Mouse (Mus musculus): ENCODE results near the gene H2-T23. TPM values are rescaled to one million over a fixed set of nuclear protein-coding genes. Genes with fewer than 3 reads are reported as not detected.
"Not testable (repeated sequence)": the region's sequence is repeated elsewhere in the genome, so short reads cannot be mapped to it uniquely, and the experiment has no call there.

H2-T23 gene
- polyA plus RNA-seq, 1 experiment from 2014 or later: 3.4 TPM

DNA sequence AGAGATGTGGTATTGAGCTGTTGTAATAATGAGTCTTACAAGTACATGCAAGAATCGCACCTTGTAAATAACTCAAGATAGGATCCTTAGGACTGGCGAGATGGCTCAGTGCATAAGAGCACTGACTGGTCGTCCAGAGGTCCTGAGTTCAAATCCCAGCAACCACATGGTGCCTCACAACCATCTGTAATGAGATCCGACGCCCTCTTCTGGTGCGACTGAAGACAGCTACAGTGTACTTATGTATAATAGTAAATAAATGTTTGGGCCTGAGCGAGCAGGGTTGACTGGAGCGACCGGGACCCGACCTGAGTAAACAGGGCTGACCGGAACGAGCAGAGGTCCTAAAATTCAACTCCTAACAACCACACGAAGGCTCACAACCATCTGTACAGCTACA, 3.5 kb upstream of the H2-T23 start:
- not testable (repeated sequence) for H3K4me1 ChIP-seq (replicated peaks; ENCODE audit: control insufficient read depth, insufficient read depth, low read length)
- 89% methylated on average over 13 of the region's 13 CpGs for WGBS

GRCm38 (mm10) chr17:36035010-36035638, 2.5 kb upstream of the H2-T23 start:
- not testable (repeated sequence) for H3K4me1 ChIP-seq (replicated peaks; ENCODE audit: control insufficient read depth, insufficient read depth, low read length); H3K4me2 ChIP-seq (ENCODE audit: low read depth, low read length, severe bottlenecking); H3K27ac ChIP-seq (ENCODE audit: low read depth, low read length); H3K9ac ChIP-seq (ENCODE audit: low read length); H3K36me3 ChIP-seq (ENCODE audit: control insufficient read depth, insufficient read depth, low read length); H3K4me3 ChIP-seq (ENCODE audit: low read depth, low read length); ATAC-seq (replicated peaks; ENCODE audit: low FRiP score); H3K27me3 ChIP-seq (ENCODE audit: control insufficient read depth, insufficient read depth, low read length); DNase-seq (ENCODE audit: low spot score); H3K9me3 ChIP-seq (ENCODE audit: control insufficient read depth, low read length)
- 37% methylated on average over 3 of the region's 3 CpGs for WGBS

More for the DNA sequence above, 3.5 kb upstream of the H2-T23 start:
- H3K4me3 ChIP-seq (ENCODE audit: low read depth, low read length); H3K27me3 ChIP-seq (ENCODE audit: control insufficient read depth, insufficient read depth, low read length); ATAC-seq (replicated peaks; ENCODE audit: low FRiP score); H3K36me3 ChIP-seq (ENCODE audit: control insufficient read depth, insufficient read depth, low read length); H3K27ac ChIP-seq (ENCODE audit: low read depth, low read length); H3K9ac ChIP-seq (ENCODE audit: low read length); DNase-seq (ENCODE audit: low spot score); H3K9me3 ChIP-seq (ENCODE audit: control insufficient read depth, low read length); H3K4me2 ChIP-seq (ENCODE audit: low read depth, low read length, severe bottlenecking): not testable (repeated sequence)

DNA sequence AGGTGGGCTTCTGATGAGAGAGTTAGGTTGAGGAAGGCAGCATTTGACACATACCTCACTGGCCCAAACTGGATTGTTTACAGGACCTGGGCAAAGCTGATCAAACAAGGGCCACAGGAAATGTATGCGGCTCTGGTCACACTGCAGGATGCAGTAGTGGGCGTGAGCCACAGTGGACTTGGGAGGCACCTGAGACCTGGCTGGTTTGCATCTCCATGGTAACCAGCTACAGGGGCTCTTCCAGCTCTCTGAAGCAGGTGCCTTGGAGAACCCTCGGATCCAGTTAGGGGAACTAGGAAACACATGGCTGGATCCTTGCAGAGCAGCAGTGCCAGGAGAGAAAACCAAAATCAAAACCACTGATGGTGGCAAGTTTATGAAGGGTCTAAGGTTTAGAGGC, 1.9 kb upstream of the H2-T23 start:
- not testable (repeated sequence) for H3K27ac ChIP-seq (ENCODE audit: low read depth, low read length); H3K4me3 ChIP-seq (ENCODE audit: low read depth, low read length); H3K9ac ChIP-seq (ENCODE audit: low read length); ATAC-seq (replicated peaks; ENCODE audit: low FRiP score); DNase-seq (ENCODE audit: low spot score); H3K9me3 ChIP-seq (ENCODE audit: control insufficient read depth, low read length); H3K4me1 ChIP-seq (replicated peaks; ENCODE audit: control insufficient read depth, insufficient read depth, low read length); H3K27me3 ChIP-seq (ENCODE audit: control insufficient read depth, insufficient read depth, low read length); H3K4me2 ChIP-seq (ENCODE audit: low read depth, low read length, severe bottlenecking); H3K36me3 ChIP-seq (ENCODE audit: control insufficient read depth, insufficient read depth, low read length)
- WGBS: 72% methylated on average over 3 of the region's 3 CpGs

DNA sequence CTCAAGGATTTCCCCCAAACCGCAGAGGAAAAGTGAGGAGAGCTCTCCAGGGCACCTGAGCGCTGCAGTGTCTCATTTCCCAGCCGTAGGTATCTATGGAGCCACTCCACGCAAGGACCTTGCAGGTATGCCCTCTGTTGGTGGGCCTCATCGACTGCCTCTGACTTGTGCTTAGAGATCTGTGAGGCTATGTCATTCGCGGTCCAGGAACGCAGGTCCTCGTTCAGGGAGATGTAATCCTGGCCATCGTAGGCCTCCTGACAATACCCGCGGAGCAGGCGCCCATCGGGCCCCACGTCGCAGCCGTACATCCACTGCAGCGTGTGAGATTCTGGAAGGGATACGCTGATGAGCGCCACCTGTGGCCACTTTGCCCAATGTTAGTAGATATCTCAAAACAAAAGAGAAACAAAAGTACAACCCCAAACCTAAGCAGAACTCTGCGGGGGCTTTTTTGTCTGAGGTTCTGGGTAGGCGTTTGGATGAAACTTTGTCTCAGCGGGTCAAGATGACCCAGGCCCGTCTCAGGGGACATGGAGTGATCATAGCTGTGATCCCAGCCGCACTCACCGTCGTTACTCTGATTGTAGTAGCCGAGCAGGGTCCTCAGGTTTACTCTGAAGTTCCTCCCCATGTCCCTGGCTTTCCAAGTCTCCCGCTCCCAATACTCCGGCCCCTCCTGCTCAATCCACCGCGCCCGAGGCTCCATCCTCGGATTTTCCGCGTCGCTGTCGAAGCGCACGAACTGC, 898 bp downstream of the H2-T23 start:
- not testable (repeated sequence) for H3K4me1 ChIP-seq (replicated peaks; ENCODE audit: control insufficient read depth, insufficient read depth, low read length); H3K27ac ChIP-seq (ENCODE audit: low read depth, low read length); H3K27me3 ChIP-seq (ENCODE audit: control insufficient read depth, insufficient read depth, low read length); H3K36me3 ChIP-seq (ENCODE audit: control insufficient read depth, insufficient read depth, low read length); H3K9me3 ChIP-seq (ENCODE audit: control insufficient read depth, low read length)
- H3K4me2 ChIP-seq (ENCODE audit: low read depth, low read length, severe bottlenecking): peak overlapping the region; percentile 60
- H3K9ac ChIP-seq (ENCODE audit: low read length): peak overlapping the region; percentile 66
- peak; percentile 65 for ATAC-seq (replicated peaks; ENCODE audit: low FRiP score)
- DNase-seq (ENCODE audit: low spot score): peak; percentile 62
- under 1% methylated on average over 37 of the region's 40 CpGs for WGBS
- H3K4me3 ChIP-seq (ENCODE audit: low read depth, low read length): peak overlapping the region; percentile 38

DNA sequence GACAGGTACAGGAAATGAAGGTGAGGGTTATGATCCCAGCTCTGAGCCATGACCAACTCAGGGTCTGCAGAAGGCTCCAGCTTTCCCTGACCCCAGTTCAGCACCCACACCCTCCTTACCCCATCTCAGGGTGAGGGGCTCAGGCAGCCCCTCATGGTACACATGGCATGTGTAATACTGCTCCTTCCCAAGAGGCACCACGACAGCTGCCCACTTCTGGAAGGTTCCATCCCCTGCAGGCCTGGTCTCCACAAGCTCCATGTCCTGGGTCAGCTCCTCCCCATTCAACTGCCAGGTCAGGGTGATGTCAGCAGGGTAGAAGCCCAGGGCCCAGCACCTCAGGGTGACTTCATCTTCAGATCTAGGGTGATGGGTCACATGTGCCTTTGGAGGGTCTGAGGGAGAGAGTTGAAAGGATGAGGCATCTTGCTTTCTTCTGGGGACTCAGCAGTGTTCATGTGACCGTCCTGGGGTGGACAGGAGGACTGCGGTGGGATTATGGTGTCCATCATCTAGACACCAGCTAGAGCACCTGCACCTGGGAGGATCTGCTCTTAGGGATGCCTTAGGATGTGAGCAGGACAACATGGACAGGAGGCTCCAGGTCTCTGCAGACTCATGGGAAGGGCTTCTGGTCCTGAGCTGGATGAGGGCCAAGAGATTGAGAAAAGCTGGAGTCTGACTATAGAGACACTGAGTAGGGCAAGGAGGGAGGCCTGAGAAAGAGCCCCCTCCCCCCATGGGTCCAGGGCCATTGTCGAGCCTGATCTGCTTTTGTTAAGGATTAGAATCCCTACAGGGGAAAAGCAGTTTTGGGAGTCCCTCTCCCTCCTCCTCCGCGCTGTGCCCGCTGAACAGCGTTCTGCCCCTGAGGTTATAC, 1.7 kb downstream of the H2-T23 start:
- H3K9me3 ChIP-seq (ENCODE audit: control insufficient read depth, low read length); DNase-seq (ENCODE audit: low spot score); H3K27ac ChIP-seq (ENCODE audit: low read depth, low read length); H3K27me3 ChIP-seq (ENCODE audit: control insufficient read depth, insufficient read depth, low read length); H3K9ac ChIP-seq (ENCODE audit: low read length); H3K36me3 ChIP-seq (ENCODE audit: control insufficient read depth, insufficient read depth, low read length); H3K4me1 ChIP-seq (replicated peaks; ENCODE audit: control insufficient read depth, insufficient read depth, low read length): not testable (repeated sequence)
- WGBS: 39% methylated on average over 8 of the region's 8 CpGs
- Histone ChIP-seq H3K4me3 (ENCODE audit: low read depth, low read length) (peak overlapping the region; percentile 38), H3K4me2 (ENCODE audit: low read depth, low read length, severe bottlenecking) (peak overlapping the region; percentile 60; the same call in 1 of the 2 replicates)
- ATAC-seq (replicated peaks; ENCODE audit: low FRiP score): 0 out of 2 replicates have a peak, but pooled peaks have one; percentile 13

GRCm38 (mm10) chr17:36030046-36030702, 2.5 kb downstream of the H2-T23 start:
- H3K9ac ChIP-seq (ENCODE audit: low read length); DNase-seq (ENCODE audit: low spot score); H3K27ac ChIP-seq (ENCODE audit: low read depth, low read length); H3K9me3 ChIP-seq (ENCODE audit: control insufficient read depth, low read length); H3K36me3 ChIP-seq (ENCODE audit: control insufficient read depth, insufficient read depth, low read length); H3K4me1 ChIP-seq (replicated peaks; ENCODE audit: control insufficient read depth, insufficient read depth, low read length); H3K4me3 ChIP-seq (ENCODE audit: low read depth, low read length); H3K4me2 ChIP-seq (ENCODE audit: low read depth, low read length, severe bottlenecking); H3K27me3 ChIP-seq (ENCODE audit: control insufficient read depth, insufficient read depth, low read length); ATAC-seq (replicated peaks; ENCODE audit: low FRiP score): not testable (repeated sequence)
- 77% methylated on average over 2 of the region's 4 CpGs for WGBS

GRCm38 (mm10) chr17:36028879-36029619, 3.6 kb downstream of the H2-T23 start:
- H3K27ac ChIP-seq (ENCODE audit: low read depth, low read length): no peak overlapping the region
- H3K36me3 ChIP-seq (ENCODE audit: control insufficient read depth, insufficient read depth, low read length): no peaks in the 10 kb centered on the region
- WGBS: 89% methylated on average over 7 of the region's 7 CpGs
- DNase-seq (ENCODE audit: low spot score): no peak
- no peaks in the 10 kb centered on the region for H3K27me3 ChIP-seq (ENCODE audit: control insufficient read depth, insufficient read depth, low read length)
- H3K4me1 ChIP-seq (replicated peaks; ENCODE audit: control insufficient read depth, insufficient read depth, low read length): peaks cover 2% of the 10 kb centered on the region; the same call in 1 of the 2 replicates
- no peaks in the 10 kb centered on the region for H3K9me3 ChIP-seq (ENCODE audit: control insufficient read depth, low read length)
- no peak overlapping the region for H3K4me3 ChIP-seq (ENCODE audit: low read depth, low read length)
- no peak overlapping the region for H3K4me2 ChIP-seq (ENCODE audit: low read depth, low read length, severe bottlenecking)
- H3K9ac ChIP-seq (ENCODE audit: low read length): no peak overlapping the region
- ATAC-seq (replicated peaks; ENCODE audit: low FRiP score): no peak

All from forebrain, embryonic 11.5 days (tissue).